Mouse (Mus musculus) brain, embryonic 14.5 days (tissue): ENCODE measurements around the gene Myo1d. TPM values are rescaled to one million over a fixed set of nuclear protein-coding genes. Genes with fewer than 3 reads are reported as not detected.
"Not testable (repeated sequence)": the region's sequence is repeated elsewhere in the genome, so short reads cannot be mapped to it uniquely, and the experiment has no call there.

Experiments used
- DNase-seq: peaks from one replicate; pipeline ENCODE4 v3.0.0-alpha.2; 2011; ENCODE audit warnings: low read depth
- CTCF ChIP-seq: fragments of 200-500 bp; IDR thresholded peaks from 2 replicates; pipeline ENCODE4 v1.5.1; 2012; ENCODE audit warnings: inconsistent platforms, mild to moderate bottlenecking, moderate library complexity, borderline replicate concordance; ENCODE audit not compliant: insufficient read depth, insufficient read length; ENCODE audit errors: extremely low read depth
- POLR2A ChIP-seq: fragments of 200-500 bp; IDR thresholded peaks from 2 replicates; pipeline ENCODE4 v1.6.1; 2012; ENCODE audit warnings: mild to moderate bottlenecking, inconsistent platforms, borderline replicate concordance; ENCODE audit not compliant: poor library complexity, insufficient read depth, insufficient read length, severe bottlenecking; ENCODE audit errors: extremely low read depth
- polyA plus RNA-seq: library from polyadenylated mRNA; depleted of rRNA; stranded (reverse); fragments of >200 nt; gene quantifications from 2 replicates; pipeline ENCODE4 v1.2.3, GENCODE M21; 2012

Gene Myo1d
- polyA plus RNA-seq, 1 experiment, result 2.2 TPM

DNA sequence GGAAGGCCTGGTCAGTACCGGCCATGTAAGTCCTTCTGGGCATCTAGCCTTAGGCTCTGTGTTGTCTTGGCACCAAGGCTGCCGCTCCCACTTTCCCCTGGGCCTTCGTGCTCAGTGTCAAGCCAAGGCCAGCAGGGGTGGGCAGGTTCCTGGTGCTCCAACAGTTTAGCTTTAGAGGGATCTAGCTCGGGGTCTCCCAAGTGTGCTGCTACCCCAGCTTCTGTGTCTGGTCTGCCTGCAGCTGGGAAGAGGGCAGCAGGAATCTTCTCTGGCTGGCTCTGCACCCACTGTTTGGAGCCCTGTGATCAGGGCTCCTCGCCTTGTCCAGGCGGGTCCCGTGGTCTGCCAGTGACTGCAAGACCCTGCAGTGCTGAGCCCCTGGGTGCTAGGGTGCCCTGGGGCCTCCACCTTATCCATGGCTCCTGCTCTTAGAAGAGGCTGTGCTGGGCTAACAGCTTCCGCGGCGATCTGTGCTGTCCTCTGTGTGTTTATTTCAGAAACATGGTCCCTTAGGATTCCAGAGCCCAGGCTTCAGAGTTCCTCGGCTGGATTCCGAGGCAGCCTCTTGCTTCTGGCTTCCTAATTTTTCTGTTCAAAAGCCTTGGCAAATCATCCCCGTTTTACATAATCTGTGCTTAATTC, 298.3 kb downstream of the Myo1d start:
- TF ChIP-seq POLR2A, result no peak
- no peak for TF ChIP-seq CTCF
- no peak for DNase-seq

DNA sequence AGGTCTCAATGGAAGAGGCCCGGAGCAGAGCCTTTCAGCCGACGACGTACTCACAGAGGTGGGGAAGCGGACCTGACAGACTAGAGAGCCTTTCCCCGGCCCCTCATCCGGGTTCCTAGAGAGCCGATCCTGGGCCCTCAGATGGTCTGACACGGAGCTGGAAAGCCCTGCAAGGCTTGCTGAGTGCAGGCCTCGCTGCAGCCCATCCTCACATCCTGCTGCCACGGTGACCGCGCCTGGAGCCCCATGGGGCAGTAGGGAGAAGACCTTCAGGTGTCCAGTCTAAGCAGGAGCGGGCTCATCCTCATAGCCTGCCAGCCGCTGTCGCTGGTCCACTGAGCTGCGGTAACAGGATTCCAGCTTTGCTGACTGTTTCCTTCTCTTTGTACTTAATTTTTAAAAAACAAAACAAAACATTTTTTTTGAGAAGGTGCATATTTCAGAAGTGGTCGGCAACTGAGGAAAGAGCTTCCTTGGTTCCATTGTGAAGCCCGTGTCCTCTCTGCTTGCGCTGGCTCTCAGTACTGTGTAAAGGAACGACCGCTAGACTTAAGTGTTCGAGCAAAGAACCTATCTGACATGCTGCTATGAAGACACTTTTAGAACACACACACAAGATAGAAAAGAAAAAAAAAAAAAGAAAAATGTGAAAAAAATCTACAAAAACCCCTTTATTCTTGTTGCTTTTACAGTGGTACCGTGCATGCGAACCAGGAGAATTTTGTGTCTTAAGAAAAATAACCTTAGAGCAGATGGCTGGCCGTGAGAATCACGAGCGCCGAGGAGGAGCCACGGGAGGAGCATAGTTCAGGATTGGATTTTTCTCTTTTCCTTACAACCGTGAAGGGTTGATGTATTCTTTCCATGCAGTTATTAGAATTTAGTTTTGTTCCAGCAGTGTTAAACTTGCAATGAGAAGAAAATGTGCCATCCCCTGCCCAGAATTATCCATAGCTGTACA, 299.6 kb downstream of the Myo1d start:
- no peak for TF ChIP-seq CTCF
- no peak for TF ChIP-seq POLR2A
- DNase-seq, result peak; percentile 57

DNA sequence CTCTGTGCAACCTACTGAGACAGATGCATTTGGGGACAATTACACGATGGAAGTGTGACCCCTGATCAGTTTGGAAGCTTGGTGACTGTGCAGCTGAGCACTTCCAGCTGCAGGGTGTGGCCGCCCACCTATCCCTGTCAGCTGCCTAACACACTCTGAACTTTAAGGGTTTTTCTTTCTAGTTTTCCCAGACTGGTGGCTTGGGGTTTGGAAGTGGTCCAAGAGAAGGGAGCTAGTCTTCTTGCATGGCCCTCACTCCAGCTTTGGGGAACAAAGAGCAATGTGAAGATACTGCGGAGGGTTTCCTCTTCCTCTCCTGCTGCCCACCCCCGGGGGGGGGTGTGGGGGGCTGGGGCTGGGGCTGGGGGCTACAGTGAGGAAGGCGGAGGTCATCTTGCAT, 300.4 kb downstream of the Myo1d start:
- TF ChIP-seq POLR2A, result no peak
- DNase-seq, result peak; percentile 59

DNA sequence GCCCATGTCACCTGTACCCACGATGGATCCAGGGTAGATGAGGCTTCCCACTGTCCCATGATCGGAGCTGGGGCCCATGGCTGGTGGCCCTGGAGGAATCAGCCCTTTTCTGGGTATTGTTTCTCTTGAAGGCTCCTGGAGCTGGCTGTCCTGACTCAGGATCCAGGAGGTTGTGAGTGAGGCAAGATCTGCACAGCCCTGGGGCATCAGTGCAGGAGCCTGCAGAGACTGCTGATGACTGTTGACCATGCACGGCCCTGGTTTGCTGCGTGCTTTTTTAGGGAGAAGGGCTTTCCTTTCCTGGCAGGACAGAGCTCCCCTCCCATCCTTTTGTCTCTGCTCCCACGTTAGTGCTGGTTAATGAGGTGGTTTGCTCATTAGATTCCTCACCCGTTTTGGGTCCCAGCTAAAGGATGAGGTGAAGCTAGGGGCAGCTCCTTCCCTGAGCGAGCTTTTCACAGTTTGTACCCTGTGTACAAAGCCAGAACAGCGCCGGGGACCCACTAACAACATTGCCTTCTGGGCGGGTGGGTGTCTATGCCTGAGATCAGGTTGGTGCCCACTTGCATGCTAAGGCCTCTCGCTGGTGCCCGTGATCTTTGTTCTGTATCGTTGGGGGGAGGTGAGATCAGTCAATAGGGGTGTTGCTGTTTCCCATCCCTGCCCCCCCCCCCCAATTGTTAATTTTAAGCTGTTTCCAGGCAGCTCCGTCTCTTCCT, 301.0 kb downstream of the Myo1d start:
- no peak for TF ChIP-seq CTCF

DNA sequence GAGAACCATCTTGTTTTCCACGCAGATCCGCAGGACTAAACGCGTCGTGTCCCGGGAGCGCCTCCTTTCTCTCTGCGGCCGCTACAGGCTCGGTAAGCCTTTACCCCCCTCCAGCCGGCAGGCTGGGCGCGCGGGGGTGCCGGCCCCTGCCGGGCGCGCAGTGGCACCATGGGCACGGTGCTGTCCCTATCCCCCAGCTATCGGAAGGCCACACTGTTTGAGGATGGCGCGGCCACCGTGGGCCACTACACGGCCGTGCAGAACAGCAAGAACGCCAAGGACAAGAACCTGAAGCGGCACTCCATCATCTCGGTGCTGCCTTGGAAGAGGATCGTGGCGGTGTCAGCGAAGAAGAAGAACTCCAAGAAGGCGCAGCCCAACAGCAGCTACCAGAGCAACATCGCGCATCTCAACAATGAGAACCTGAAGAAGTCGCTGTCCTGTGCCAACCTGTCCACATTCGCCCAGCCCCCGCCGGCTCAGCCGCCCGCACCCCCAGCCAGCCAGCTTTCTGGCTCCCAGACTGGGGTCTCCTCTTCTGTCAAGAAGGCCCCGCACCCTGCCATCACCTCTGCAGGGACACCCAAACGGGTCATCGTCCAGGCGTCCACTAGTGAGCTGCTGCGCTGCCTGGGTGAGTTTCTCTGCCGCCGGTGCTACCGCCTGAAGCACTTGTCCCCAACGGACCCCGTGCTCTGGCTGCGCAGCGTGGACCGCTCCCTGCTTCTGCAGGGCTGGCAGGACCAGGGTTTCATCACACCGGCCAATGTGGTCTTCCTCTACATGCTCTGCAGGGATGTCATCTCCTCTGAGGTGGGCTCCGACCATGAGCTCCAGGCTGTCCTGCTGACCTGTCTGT, 302.3 kb downstream of the Myo1d start:
- peak; percentile 62 for DNase-seq
- no peak for TF ChIP-seq POLR2A
- no peak for TF ChIP-seq CTCF

More for the DNA sequence above, 301.0 kb downstream of the Myo1d start:
- DNase-seq, result peak; percentile 58

DNA sequence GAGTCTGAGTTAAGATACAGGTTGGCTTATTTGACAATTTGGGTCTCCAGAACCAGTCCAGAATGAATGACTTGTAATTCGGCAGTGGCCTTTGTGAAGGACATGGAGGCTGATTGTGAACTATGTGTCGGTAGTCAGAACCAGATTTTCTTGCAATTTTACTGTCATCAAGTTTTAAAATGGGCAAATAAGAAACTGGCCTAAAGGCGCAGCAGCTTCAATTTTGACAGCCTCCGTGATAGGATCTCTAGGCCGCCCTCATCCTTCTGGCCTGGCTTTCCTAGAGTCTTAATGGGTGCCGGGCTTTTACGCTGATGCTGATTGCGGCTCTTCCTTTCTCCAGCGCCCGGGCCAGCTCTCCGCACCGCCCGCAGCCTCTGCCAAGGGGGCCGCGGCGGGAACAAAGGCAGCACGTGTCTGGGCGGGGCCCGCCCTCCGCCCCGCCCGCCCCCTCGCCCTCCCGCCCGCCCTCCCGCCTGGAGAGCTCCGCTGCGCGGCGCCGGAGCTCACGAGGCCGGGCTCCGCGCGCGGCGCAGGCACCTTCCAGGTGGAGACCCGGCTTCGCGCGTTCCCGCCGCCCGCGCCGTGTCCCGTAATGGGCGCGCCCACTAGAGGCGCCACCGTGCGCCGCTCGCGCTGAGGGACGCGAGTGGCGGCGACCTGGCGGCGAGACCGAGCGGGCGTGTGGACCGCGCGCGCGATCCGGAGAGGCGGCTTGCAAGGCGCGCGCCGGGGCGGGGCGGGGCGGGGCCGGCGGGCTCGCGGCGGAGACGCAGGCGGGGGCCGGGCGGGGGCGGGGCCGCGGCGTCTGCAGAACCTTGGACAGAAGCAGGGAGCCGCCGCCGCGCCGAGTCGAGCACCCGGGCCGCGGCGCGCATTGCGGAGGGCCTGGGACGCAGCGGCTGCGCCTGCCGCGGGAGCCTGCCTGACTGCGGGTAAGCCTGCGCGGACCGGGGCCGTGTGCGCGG, 303.3 kb downstream of the Myo1d start, which contains the start of gene Cdk5r1:
Cdk5r1 (plus strand) TSS at position 802 of the 968 bp plus-strand sequence.
- TF ChIP-seq POLR2A, result peak; percentile 93
- TF ChIP-seq CTCF, result peak; percentile 71
- peak; percentile 99 for DNase-seq

DNA sequence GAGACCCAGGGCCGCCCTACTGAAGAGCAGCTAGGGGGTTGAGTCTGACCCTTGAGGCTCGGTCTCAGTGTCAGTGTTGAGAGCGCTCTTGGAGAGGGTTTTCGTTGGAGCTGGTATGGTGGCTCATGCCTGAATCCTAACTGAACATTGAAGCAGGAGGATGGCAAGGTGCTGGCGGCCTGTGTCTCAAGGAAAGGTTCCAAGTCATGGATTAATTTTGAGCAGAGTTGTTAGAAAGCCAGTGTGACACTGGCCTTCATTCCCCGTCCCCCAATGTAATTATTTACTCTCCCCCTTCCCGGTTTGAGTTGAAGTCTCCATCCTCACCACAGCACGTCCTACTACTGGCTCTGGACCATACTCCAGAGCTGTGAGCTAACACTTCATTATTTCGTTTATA, 304.3 kb downstream of the Myo1d start:
- TF ChIP-seq CTCF (no peak), POLR2A (no peak)

DNA sequence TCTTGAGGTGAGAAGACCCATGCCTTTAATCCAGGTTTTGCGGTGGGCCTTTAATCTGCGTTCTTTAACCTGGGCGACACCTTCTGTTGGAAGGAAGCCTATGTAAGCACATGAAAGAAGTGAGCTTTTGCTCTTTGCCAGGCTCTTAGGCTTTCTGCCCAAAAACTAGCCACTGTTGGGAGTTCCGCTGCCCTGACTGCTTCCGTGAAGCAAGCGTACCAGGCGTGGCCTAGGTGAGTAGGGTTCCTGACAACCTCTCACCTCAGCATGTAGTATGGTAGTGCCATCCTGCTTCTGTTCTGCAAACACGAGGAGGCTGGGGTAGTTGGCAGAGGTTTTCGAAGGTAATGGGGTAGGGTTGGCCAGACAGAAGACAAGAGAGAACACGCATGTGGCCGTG, 305.0 kb downstream of the Myo1d start:
- DNase-seq, result no peak
- TF ChIP-seq CTCF (no peak), POLR2A (no peak)

More for the DNA sequence above, 304.3 kb downstream of the Myo1d start:
- DNase-seq, result no peak

DNA sequence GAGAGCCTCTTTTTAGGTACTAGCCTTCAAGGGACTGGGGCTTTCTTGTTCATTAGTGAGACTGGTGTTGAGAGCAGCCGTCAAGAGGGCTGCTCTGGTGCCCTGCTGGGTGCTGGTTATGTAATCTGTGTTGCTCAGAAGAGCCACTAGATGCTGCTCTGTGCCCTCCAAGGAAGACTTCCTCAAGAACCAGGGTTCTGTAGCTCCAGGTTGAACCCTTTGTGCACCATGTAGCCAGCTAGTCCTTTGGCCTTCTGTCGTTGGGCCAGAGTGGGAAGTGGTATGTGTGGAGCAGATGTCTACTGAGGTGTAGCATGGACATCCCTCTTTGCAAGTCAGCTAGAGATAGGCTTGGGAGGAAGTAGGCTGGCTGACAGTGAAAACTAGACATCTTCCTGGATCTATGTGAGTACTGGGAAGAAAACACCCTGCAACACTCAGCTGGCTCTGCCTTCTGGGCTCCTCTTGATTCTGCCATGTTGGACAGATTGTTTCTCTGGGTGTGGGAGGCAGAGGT, 305.6 kb downstream of the Myo1d start:
- TF ChIP-seq POLR2A (no peak), CTCF (peak; percentile 51; the same call in 1 of the 2 replicates)
- DNase-seq, result peak; percentile 81

DNA sequence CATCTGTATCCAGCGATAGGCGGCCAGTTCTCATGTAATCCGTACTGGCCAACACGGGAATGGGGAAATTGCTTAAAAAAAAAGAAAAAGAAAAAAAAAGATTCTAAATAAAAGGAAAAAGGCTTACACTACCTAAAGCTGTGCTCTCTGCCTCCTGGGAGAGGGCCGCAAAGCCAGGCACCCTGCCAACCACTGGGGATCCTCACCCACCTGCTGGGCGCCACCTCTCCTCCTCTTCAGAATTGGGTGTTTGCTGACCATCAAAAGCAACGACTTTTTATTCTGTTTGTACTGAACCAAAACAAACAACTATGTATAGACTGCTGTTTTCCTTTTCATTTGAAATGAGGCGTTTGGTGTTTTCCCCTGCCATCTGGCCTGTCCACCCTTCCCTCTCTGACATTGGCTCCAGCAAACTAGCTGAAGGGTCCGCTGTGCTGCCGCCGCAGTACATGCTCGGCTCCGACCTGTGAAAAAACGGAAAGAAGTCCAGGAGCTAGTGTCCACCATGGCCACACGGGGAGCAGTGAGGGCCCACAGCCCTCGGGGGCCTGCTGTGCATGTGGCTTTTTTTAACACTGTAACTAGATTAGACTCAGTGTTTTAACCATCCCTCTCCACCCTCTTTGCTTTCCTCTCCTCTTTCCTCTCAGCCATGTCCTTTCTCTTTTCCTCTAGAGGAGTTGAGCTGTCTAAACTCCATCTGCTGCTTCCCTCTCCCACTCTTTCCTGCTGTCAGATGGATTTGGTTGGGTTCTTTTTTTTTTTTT, 307.8 kb downstream of the Myo1d start:
- DNase-seq, result no peak
- TF ChIP-seq POLR2A, result no peak
- no peak for TF ChIP-seq CTCF

DNA sequence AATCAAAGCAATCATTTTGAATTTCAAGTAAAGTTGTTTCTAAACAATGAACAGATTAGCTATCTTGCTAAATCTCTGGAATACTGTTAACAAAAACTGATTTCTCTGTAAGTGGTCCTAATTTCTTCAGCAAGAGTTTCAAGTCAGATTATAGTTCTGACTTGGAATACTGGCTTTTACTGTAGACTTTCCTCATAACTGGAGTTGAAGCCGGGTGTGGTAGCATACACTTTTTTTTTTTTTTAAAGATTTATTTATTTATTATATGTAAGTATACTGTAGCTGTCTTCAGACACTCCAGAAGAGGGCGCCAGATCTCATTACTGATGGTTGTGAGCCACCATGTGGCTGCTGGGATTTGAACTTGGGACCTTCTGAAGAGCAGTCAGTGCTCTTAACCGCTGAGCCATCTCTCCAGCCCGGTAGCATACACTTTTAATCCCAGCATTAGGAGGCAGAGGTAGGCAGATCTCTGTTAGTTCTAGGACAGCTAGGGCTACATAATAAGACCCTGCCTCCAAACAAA, 316.2 kb downstream of the Myo1d start:
- not testable (repeated sequence) for DNase-seq
